Mouse (Mus musculus) lung, postnatal 0 days (tissue): ENCODE measurements at regions not wholly inside any gene's neighbourhood (a gene's known extent, or its start where the extent isn't known, plus 50 kb on each side); places are given as distances from the start of the nearest gene placed in this dataset.
"Not testable (repeated sequence)": the region's sequence is repeated elsewhere in the genome, so short reads cannot be mapped to it uniquely, and the experiment has no call there.

Experiments
- ATAC-seq: fragments of 200-750 bp; cut with Nextera tagmentation; 2 replicates; pipeline ENCODE4 v1.8.0; 2017; ENCODE audit warnings: moderate library complexity
- DNase-seq: peaks from one replicate; pipeline ENCODE4 v3.0.0-alpha.2; 2016; ENCODE audit warnings: low spot score
- H3K27ac ChIP-seq: fragments of 300-500 bp; sonication (generic); 2 replicates; pipeline ENCODE4 v1.5.1; 2014; ENCODE audit warnings: antibody characterized with exemption, mild to moderate bottlenecking, low read length, mixed read lengths
- H3K27me3 ChIP-seq: fragments of 300-500 bp; sonication (generic); replicated peaks from 2 replicates; pipeline ENCODE4 v1.6.1; 2014; ENCODE audit warnings: low read length, mixed read lengths; ENCODE audit not compliant: insufficient read depth
- H3K36me3 ChIP-seq: fragments of 300-500 bp; sonication (generic); 2 replicates; pipeline ENCODE4 v1.6.1; 2014; ENCODE audit warnings: low read length, mixed read lengths; ENCODE audit not compliant: insufficient read depth
- H3K4me1 ChIP-seq: fragments of 300-500 bp; sonication (generic); 2 replicates; pipeline ENCODE4 v1.6.1; 2014; ENCODE audit warnings: antibody characterized with exemption, low read depth, low read length, mixed read lengths; ENCODE audit not compliant: insufficient read depth
- H3K4me2 ChIP-seq: fragments of 300-500 bp; sonication (generic); replicated peaks from 2 replicates; pipeline ENCODE4 v1.6.1; 2014; ENCODE audit warnings: low read depth, mild to moderate bottlenecking, low read length, moderate library complexity, mixed read lengths
- H3K4me3 ChIP-seq: fragments of 300-500 bp; sonication (generic); 2 replicates; pipeline ENCODE4 v1.5.1; 2014; ENCODE audit warnings: low read depth, low read length
- H3K9ac ChIP-seq: fragments of 300-500 bp; sonication (generic); replicated peaks from 2 replicates; pipeline ENCODE4 v1.6.1; 2014; ENCODE audit warnings: low read depth, mild to moderate bottlenecking
- H3K9me3 ChIP-seq: fragments of 300-500 bp; sonication (generic); 2 replicates; pipeline ENCODE4 v1.6.1; 2016; ENCODE audit warnings: low read length, mixed read lengths
- CTCF ChIP-seq: IDR thresholded peaks from 2 replicates; pipeline ENCODE4 v1.5.1; 2016; ENCODE audit warnings: antibody characterized with exemption, mild to moderate bottlenecking
- EP300 ChIP-seq: IDR thresholded peaks from 2 replicates; pipeline ENCODE4 v1.6.1; 2016; ENCODE audit warnings: antibody characterized with exemption, mild to moderate bottlenecking, control low read depth
- WGBS: fragments of 180-500 bp; shearing (Covaris S2); extraction: QIAGEN DNeasy Blood & Tissue Kit; methylation state at CpG from one replicate; pipeline ENCODE4 v1.1.7; 2014; 5-methylcytosine and 5-hydroxymethylcytosine counted together

GRCm38 (mm10) chr5:3250273-3250672, 91.0 kb upstream of the Cdk6 start:
- Histone ChIP-seq H3K4me1 (no peaks in the 10 kb centered on the region), H3K9ac (no peak overlapping the region), H3K27me3 (no peaks in the 10 kb centered on the region), H3K36me3 (no peaks in the 10 kb centered on the region), H3K27ac (no peak overlapping the region), H3K9me3 (no peaks in the 10 kb centered on the region), H3K4me3 (no peak overlapping the region), H3K4me2 (no peak overlapping the region)
- ATAC-seq (peak; percentile 70), DNase-seq (peak; percentile 52)
- 45% methylated on average over 2 of the region's 2 CpGs for WGBS
- no peak for TF ChIP-seq CTCF
- 0 out of 2 replicates have a peak, but pooled peaks have one; percentile 40 for TF ChIP-seq EP300

- ATAC-seq (no peak), DNase-seq (no peak)
- no peaks in the 10 kb centered on the region for H3K4me1 ChIP-seq
- no peaks in the 10 kb centered on the region for H3K36me3 ChIP-seq
- no peaks in the 10 kb centered on the region for H3K27me3 ChIP-seq
- no peak overlapping the region for H3K4me3 ChIP-seq
- H3K27ac ChIP-seq, result no peak overlapping the region
- no peak for TF ChIP-seq EP300
- TF ChIP-seq CTCF, result no peak
- WGBS, result 74% methylated on average over 1 of the region's 1 CpGs
- no peaks in the 10 kb centered on the region for H3K9me3 ChIP-seq
- no peak overlapping the region for H3K9ac ChIP-seq
- H3K4me2 ChIP-seq, result no peak overlapping the region
These were observed 81.0 kb upstream of the Cdk6 start for GRCm38 (mm10) chr5:3260289-3260688.

- not testable (repeated sequence) for H3K4me1 ChIP-seq, DNase-seq, H3K9me3 ChIP-seq, H3K4me3 ChIP-seq, H3K4me2 ChIP-seq, H3K27me3 ChIP-seq, ATAC-seq, H3K27ac ChIP-seq, H3K9ac ChIP-seq, H3K36me3 ChIP-seq
- WGBS, result 50% methylated on average over 8 of the region's 8 CpGs
These were observed 76.1 kb upstream of the Cdk6 start for GRCm38 (mm10) chr5:3264988-3265738.

GRCm38 (mm10) chr5:3267021-3267420, 74.3 kb upstream of the Cdk6 start:
- H3K4me2 ChIP-seq, result no peak overlapping the region
- H3K27ac ChIP-seq, result no peak overlapping the region
- TF ChIP-seq CTCF (no peak), EP300 (no peak)
- no peaks in the 10 kb centered on the region for H3K27me3 ChIP-seq
- no peak overlapping the region for H3K4me3 ChIP-seq
- H3K36me3 ChIP-seq, result no peaks in the 10 kb centered on the region
- 78% methylated on average over 5 of the region's 5 CpGs for WGBS
- no peaks in the 10 kb centered on the region for H3K9me3 ChIP-seq
- ATAC-seq, result no peak
- H3K4me1 ChIP-seq, result no peaks in the 10 kb centered on the region
- no peak overlapping the region for H3K9ac ChIP-seq
- no peak for DNase-seq

- 42% methylated on average over 7 of the region's 7 CpGs for WGBS
- Histone ChIP-seq H3K36me3 (no peaks in the 10 kb centered on the region), H3K4me1 (no peaks in the 10 kb centered on the region), H3K4me3 (no peak overlapping the region), H3K27ac (no peak overlapping the region), H3K27me3 (no peaks in the 10 kb centered on the region), H3K9me3 (no peaks in the 10 kb centered on the region), H3K9ac (no peak overlapping the region), H3K4me2 (0 out of 2 replicates have a peak overlapping the region, but pooled peaks have one; percentile 11)
- DNase-seq (peak; percentile 55), ATAC-seq (peak; percentile 48)
- no peak for TF ChIP-seq CTCF
- no peak for TF ChIP-seq EP300
These were observed 71.5 kb upstream of the Cdk6 start for GRCm38 (mm10) chr5:3269760-3270159.

- ATAC-seq, H3K9ac ChIP-seq: not testable (repeated sequence)
- 23% methylated on average over 1 of the region's 1 CpGs for WGBS
These were observed 68.1 kb upstream of the Cdk6 start for GRCm38 (mm10) chr5:3273140-3273539.

GRCm38 (mm10) chr5:3277241-3277640, 64.0 kb upstream of the Cdk6 start:
- H3K36me3 ChIP-seq, H3K4me3 ChIP-seq, H3K27me3 ChIP-seq, DNase-seq, ATAC-seq, H3K27ac ChIP-seq, H3K9me3 ChIP-seq, H3K9ac ChIP-seq, H3K4me1 ChIP-seq, H3K4me2 ChIP-seq: not testable (repeated sequence)
- WGBS, result 90% methylated on average over 16 of the region's 16 CpGs

More at GRCm38 (mm10) chr5:3273140-3273539, 68.1 kb upstream of the Cdk6 start:
- not testable (repeated sequence) for H3K27ac ChIP-seq, DNase-seq, H3K4me1 ChIP-seq, H3K27me3 ChIP-seq, H3K4me2 ChIP-seq, H3K4me3 ChIP-seq, H3K36me3 ChIP-seq, H3K9me3 ChIP-seq

- not testable (repeated sequence) for H3K36me3 ChIP-seq, H3K4me3 ChIP-seq, H3K4me1 ChIP-seq, DNase-seq, ATAC-seq, H3K4me2 ChIP-seq, H3K27me3 ChIP-seq, H3K27ac ChIP-seq, H3K9me3 ChIP-seq, H3K9ac ChIP-seq
- WGBS, result 82% methylated on average over 5 of the region's 5 CpGs
These were observed 62.3 kb upstream of the Cdk6 start for GRCm38 (mm10) chr5:3278956-3279355.

- not testable (repeated sequence) for H3K9ac ChIP-seq, H3K4me3 ChIP-seq, H3K4me2 ChIP-seq, H3K9me3 ChIP-seq, H3K27ac ChIP-seq, ATAC-seq, DNase-seq, H3K4me1 ChIP-seq, H3K27me3 ChIP-seq, H3K36me3 ChIP-seq
- WGBS, result 56% methylated on average over 8 of the region's 8 CpGs
These were observed 59.3 kb upstream of the Cdk6 start for GRCm38 (mm10) chr5:3281911-3282506.
